ENCODE assay signal across 8 mouse cellular contexts in genomic region chr1:46066484-46067251, GRCm38 (mm10). TPM values are rescaled to one million over a fixed set of nuclear protein-coding genes. Genes with fewer than 3 reads are reported as not detected.
A peak's percentile ranks its signal among the peaks of the same experiment; 100 is the strongest.
DNase-seq lines count a peak whose midpoint lies in the region; ATAC-seq lines count a peak whose summit lies in the region.

No protein-coding gene starts in this region.

- DNase-seq in WW6 (ENCODE audit: low read depth, low spot score) = peak; percentile 38
- DNase-seq in cerebellum, postnatal 25 days = peak; percentile 30 to 40
- peak; percentile 50 for DNase-seq in gastrocnemius, adult 18-20 months (ENCODE audit: low spot score)
- DNase-seq in layer of hippocampus, postnatal 14 days (ENCODE audit: low spot score in 2 of 2) = peak; percentile 29 to 39
- peak; percentile 90 for DNase-seq in retina, postnatal 1 day
- no peak for DNase-seq in thymus, postnatal 36 days

- H3K4me3 ChIP-seq in hindbrain, embryonic 13.5 days = peak overlapping the region; percentile 70
- peak overlapping the region; percentile 66 for H3K4me3 ChIP-seq in lung, embryonic 16.5 days (ENCODE audit: low read length)

- no peaks in the 10 kb centered on the region for H3K9me3 ChIP-seq in hindbrain, embryonic 13.5 days
- no peaks in the 10 kb centered on the region for H3K9me3 ChIP-seq in lung, embryonic 16.5 days (ENCODE audit: control insufficient read depth, low read length)

- H3K4me2 ChIP-seq in hindbrain, embryonic 13.5 days = peak overlapping the region; percentile 66
- H3K4me2 ChIP-seq in lung, embryonic 16.5 days (ENCODE audit: low read depth, low read length) = peak overlapping the region; percentile 77

- peak overlapping the region; percentile 89 for H3K9ac ChIP-seq in hindbrain, embryonic 13.5 days
- peak overlapping the region; percentile 77 for H3K9ac ChIP-seq in lung, embryonic 16.5 days (ENCODE audit: low read length)

- WGBS in hindbrain, embryonic 13.5 days = under 1% methylated on average over 28 of the region's 28 CpGs
- WGBS in lung, embryonic 16.5 days = under 1% methylated on average over 28 of the region's 28 CpGs

- H3K27ac ChIP-seq in hindbrain, embryonic 13.5 days = peak overlapping the region; percentile 93
- peak overlapping the region; percentile 82 for H3K27ac ChIP-seq in lung, embryonic 16.5 days (ENCODE audit: low read length)

- no peaks in the 10 kb centered on the region for H3K36me3 ChIP-seq in hindbrain, embryonic 13.5 days
- H3K36me3 ChIP-seq in lung, embryonic 16.5 days (ENCODE audit: control insufficient read depth, insufficient read depth, low read length) = no peaks in the 10 kb centered on the region

- H3K27me3 ChIP-seq in hindbrain, embryonic 13.5 days = no peaks in the 10 kb centered on the region
- no peaks in the 10 kb centered on the region for H3K27me3 ChIP-seq in lung, embryonic 16.5 days (ENCODE audit: control insufficient read depth, insufficient read depth, low read depth, low read length)

- peak; percentile 94 for ATAC-seq in hindbrain, embryonic 13.5 days (ENCODE audit: low FRiP score)
- ATAC-seq in lung, embryonic 16.5 days (ENCODE audit: low read depth) = peak; percentile 92

- peaks cover 3% of the 10 kb centered on the region; the same call in 1 of the 2 replicates for H3K4me1 ChIP-seq in hindbrain, embryonic 13.5 days (replicated peaks)
- 0 out of 2 replicates have a peak, but pooled peaks cover 2% of the 10 kb centered on the region for H3K4me1 ChIP-seq in lung, embryonic 16.5 days (replicated peaks; ENCODE audit: control insufficient read depth, insufficient read depth, low read length)

RNA-seq across cellular contexts. Expression of gene Dnah7b, which starts 0.6 kb away (rescaled TPM):
- total RNA-seq in gastrocnemius, adult 18-20 months (2021) = under 1 TPM; 0.07 to 0.14 TPM
- 3.0 and 3.2 TPM in 2 replicates for polyA plus RNA-seq in hindbrain, embryonic 13.5 days (2015; fragmentation: Nextera tagmentation; extraction: Ambion mirVana)
- 1 to 10 TPM; 1.7 to 2.8 TPM for total RNA-seq in layer of hippocampus, postnatal 14 days (2021)
- 1.7 and 3.0 TPM in 2 replicates for polyA plus RNA-seq in lung, embryonic 16.5 days (2015; fragmentation: Nextera tagmentation; extraction: Ambion mirVana)

Comparison
In these comparisons a context has a peak if more than half of its experiments do, and no peak if none do; other contexts are left out.
1. DNase-seq: peak in WW6 (single experiment), cerebellum, postnatal 25 days (2 of 2), gastrocnemius, adult 18-20 months (single experiment), layer of hippocampus, postnatal 14 days (2 of 2) and retina, postnatal 1 day (single experiment); none in thymus, postnatal 36 days (0 of 2).